ENCODE assay signal across 21 mouse cellular contexts in genomic region chr11:50007776-50008175, GRCm38 (mm10).
"Had no signal": no experiment of that assay in that cellular context is flagged by ENCODE, and none has a peak within 500 bp of the region (broad histone marks: within the 10 kb centered on the region; RNA-seq: fewer than 3 reads in every experiment).

No protein-coding gene starts in this region.

- H3K9me3 ChIP-seq: limb, embryonic 12.5 days; limb, embryonic 15.5 days; megakaryocyte, embryonic 14.5 days; midbrain, embryonic 10.5 days; neural tube, embryonic 12.5 days; neural tube, embryonic 15.5 days; stomach, embryonic 15.5 days had no signal

- H3K9ac ChIP-seq: limb, embryonic 12.5 days; limb, embryonic 15.5 days; liver, embryonic 14.5 days; liver, postnatal 0 days; lung, embryonic 14.5 days; neural tube, embryonic 12.5 days; neural tube, embryonic 15.5 days; stomach, embryonic 15.5 days had no signal

- H3K27ac ChIP-seq: limb, embryonic 12.5 days; limb, embryonic 15.5 days; liver, embryonic 14.5 days; midbrain, embryonic 10.5 days; neural tube, embryonic 12.5 days; neural tube, embryonic 15.5 days; stomach, embryonic 15.5 days had no signal

- DNase-seq: kidney, postnatal 14 days; kidney, postnatal 4 days; left cerebral cortex, postnatal 4 days; liver, postnatal 0 days; lung, embryonic 14.5 days; lung, postnatal 36 days; midbrain, embryonic 14.5 days; right cerebral cortex, adult 18-20 months; right cerebral cortex, postnatal 14 days; right cerebral cortex, postnatal 4 days; thymus, postnatal 36 days had no signal

- H3K36me3 ChIP-seq: limb, embryonic 12.5 days; limb, embryonic 15.5 days; midbrain, embryonic 10.5 days; neural tube, embryonic 12.5 days; neural tube, embryonic 15.5 days; stomach, embryonic 15.5 days had no signal

- H3K4me1 ChIP-seq: midbrain, embryonic 10.5 days; neural tube, embryonic 12.5 days; neural tube, embryonic 15.5 days; stomach, embryonic 15.5 days had no signal

- ATAC-seq: liver, postnatal 0 days; lung, postnatal 0 days had no signal

- H3K27me3 ChIP-seq: limb, embryonic 12.5 days; limb, embryonic 15.5 days; neural tube, embryonic 12.5 days; neural tube, embryonic 15.5 days; stomach, embryonic 15.5 days had no signal

- H3K4me3 ChIP-seq: limb, embryonic 12.5 days; limb, embryonic 15.5 days; megakaryocyte, embryonic 14.5 days; midbrain, embryonic 10.5 days; neural tube, embryonic 12.5 days; neural tube, embryonic 15.5 days; stomach, embryonic 15.5 days had no signal

- H3K4me2 ChIP-seq: limb, embryonic 12.5 days; limb, embryonic 15.5 days; liver, embryonic 11.5 days; lung, embryonic 14.5 days; neural tube, embryonic 12.5 days; neural tube, embryonic 15.5 days; stomach, embryonic 15.5 days had no signal
